Mouse (Mus musculus): ENCODE data around the gene Frg2f1. TPM values are rescaled to one million over a fixed set of nuclear protein-coding genes. Genes with fewer than 3 reads are reported as not detected.
"Not testable (repeated sequence)": the region's sequence is repeated elsewhere in the genome, so short reads cannot be mapped to it uniquely, and the experiment has no call there.

Gene Frg2f1
- polyA plus RNA-seq, 2 experiments = 0.53 to 1.1 TPM

- TF ChIP-seq EP300 (IDR thresholded peaks at IDR 0.05; ENCODE audit: low read depth) = no peak
- TF ChIP-seq CTCF (IDR thresholded peaks at IDR 0.05; ENCODE audit: low read depth) = no peak
- DNase-seq (ENCODE audit: low read depth in 3 of 3, low spot score in 3 of 3) (no peak), ATAC-seq (ENCODE audit: insufficient read depth) (peak; percentile 65)
- Histone ChIP-seq H3K4me1 (replicated peaks; ENCODE audit: control insufficient read depth in 2 of 2, insufficient read depth in 2 of 2, low read length in 1 of 2) (peaks cover 8 to 9% of the 10 kb centered on the region in 2 experiments), H3K4me2 (ENCODE audit: low read depth) (peak overlapping the region; percentile 78), H3K9ac (replicated peaks) (peak overlapping the region; percentile 78), H3K4me3 (ENCODE audit: insufficient read depth in 1 of 2, low read depth in 2 of 2, low read length in 2 of 2) (peak overlapping the region; percentile 76), H3K36me3 (replicated peaks; ENCODE audit: control insufficient read depth, insufficient read depth, low read depth) (no peaks in the 10 kb centered on the region), H3K27ac (peak overlapping the region; percentile 27; the same call in 1 of the 2 replicates), H3K9me3 (ENCODE audit: control insufficient read depth, low read length) (no peaks in the 10 kb centered on the region), H3K27me3 (ENCODE audit: control insufficient read depth, insufficient read depth, low read length) (no peaks in the 10 kb centered on the region)
- 0% methylated on average over 56 of the region's 76 CpGs for WGBS (ENCODE audit: insufficient replicate concordance)
These were observed 655 bp upstream of the Frg2f1 start for GRCm38 (mm10) chr4:119539836-119540532.

- WGBS (ENCODE audit: insufficient replicate concordance) = 69% methylated on average over 4 of the region's 4 CpGs
These were observed 1.9 kb downstream of the Frg2f1 start for GRCm38 (mm10) chr4:119537436-119537835.

DNA sequence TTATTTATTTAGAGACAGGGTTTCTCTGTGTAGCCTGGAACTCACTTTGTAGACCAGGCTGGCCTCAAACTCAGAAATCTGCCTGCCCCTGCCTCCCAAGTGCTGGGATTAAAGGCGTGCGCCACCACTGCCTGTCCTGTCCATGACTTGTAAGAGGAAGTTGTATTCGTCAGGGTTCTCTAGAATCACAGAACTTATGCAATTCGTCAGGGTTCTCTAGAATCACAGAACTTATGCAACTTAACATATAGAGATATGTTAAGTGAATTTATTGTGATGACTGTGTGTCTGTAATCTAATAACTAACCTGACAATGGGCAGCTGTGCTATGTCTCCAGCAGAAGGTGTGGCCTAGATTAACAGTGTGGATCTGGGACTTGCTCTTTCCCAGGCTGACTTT, 2.7 kb downstream of the Frg2f1 start, which contains the start of gene Foxj3:
Gene Foxj3, plus strand, starts transcription at position 390 of the 400 bp plus-strand sequence.
- not testable (repeated sequence) for H3K9me3 ChIP-seq (ENCODE audit: control insufficient read depth, low read length); H3K4me1 ChIP-seq (replicated peaks; ENCODE audit: control insufficient read depth in 2 of 2, insufficient read depth in 2 of 2, low read length in 1 of 2); H3K4me2 ChIP-seq (ENCODE audit: low read depth); ATAC-seq (ENCODE audit: insufficient read depth); H3K36me3 ChIP-seq (replicated peaks; ENCODE audit: control insufficient read depth, insufficient read depth, low read depth); H3K4me3 ChIP-seq (ENCODE audit: insufficient read depth in 1 of 2, low read depth in 2 of 2, low read length in 2 of 2); DNase-seq (ENCODE audit: low read depth in 3 of 3, low spot score in 3 of 3); H3K9ac ChIP-seq (replicated peaks); H3K27me3 ChIP-seq (ENCODE audit: control insufficient read depth, insufficient read depth, low read length); H3K27ac ChIP-seq
- WGBS (ENCODE audit: insufficient replicate concordance) = 49% methylated on average over 4 of the region's 4 CpGs

More at GRCm38 (mm10) chr4:119537436-119537835, 1.9 kb downstream of the Frg2f1 start:
- no peak overlapping the region for H3K4me3 ChIP-seq (ENCODE audit: insufficient read depth in 1 of 2, low read depth in 2 of 2, low read length in 2 of 2)
- no peak for TF ChIP-seq CTCF (IDR thresholded peaks at IDR 0.05; ENCODE audit: low read depth)
- TF ChIP-seq EP300 (IDR thresholded peaks at IDR 0.05; ENCODE audit: low read depth) = no peak
- no peaks in the 10 kb centered on the region for H3K27me3 ChIP-seq (ENCODE audit: control insufficient read depth, insufficient read depth, low read length)
- no peaks in the 10 kb centered on the region for H3K36me3 ChIP-seq (replicated peaks; ENCODE audit: control insufficient read depth, insufficient read depth, low read depth)
- H3K9me3 ChIP-seq (ENCODE audit: control insufficient read depth, low read length) = no peaks in the 10 kb centered on the region
- no peak for DNase-seq (ENCODE audit: low read depth in 3 of 3, low spot score in 3 of 3)
- H3K4me2 ChIP-seq (ENCODE audit: low read depth) = no peak overlapping the region
- H3K9ac ChIP-seq (replicated peaks) = no peak overlapping the region
- peaks cover 8 to 9% of the 10 kb centered on the region in 2 experiments for H3K4me1 ChIP-seq (replicated peaks; ENCODE audit: control insufficient read depth in 2 of 2, insufficient read depth in 2 of 2, low read length in 1 of 2)
- ATAC-seq (ENCODE audit: insufficient read depth) = no peak
- no peak overlapping the region for H3K27ac ChIP-seq

- Histone ChIP-seq H3K27ac (no peak overlapping the region), H3K9me3 (ENCODE audit: control insufficient read depth, low read length) (no peaks in the 10 kb centered on the region), H3K36me3 (replicated peaks; ENCODE audit: control insufficient read depth, insufficient read depth, low read depth) (no peaks in the 10 kb centered on the region), H3K4me3 (ENCODE audit: insufficient read depth in 1 of 2, low read depth in 2 of 2, low read length in 2 of 2) (no peak overlapping the region), H3K4me1 (replicated peaks; ENCODE audit: control insufficient read depth in 2 of 2, insufficient read depth in 2 of 2, low read length in 1 of 2) (peaks cover 0 to 5% of the 10 kb centered on the region in 2 experiments; a peak in 3 of 4 replicates), H3K27me3 (ENCODE audit: control insufficient read depth, insufficient read depth, low read length) (no peaks in the 10 kb centered on the region), H3K9ac (replicated peaks) (no peak overlapping the region), H3K4me2 (ENCODE audit: low read depth) (no peak overlapping the region)
- DNase-seq (ENCODE audit: low read depth in 3 of 3, low spot score in 3 of 3) (no peak), ATAC-seq (ENCODE audit: insufficient read depth) (no peak)
- 55% methylated on average over 4 of the region's 4 CpGs for WGBS (ENCODE audit: insufficient replicate concordance)
- TF ChIP-seq CTCF (IDR thresholded peaks at IDR 0.05; ENCODE audit: low read depth) = no peak
- no peak for TF ChIP-seq EP300 (IDR thresholded peaks at IDR 0.05; ENCODE audit: low read depth)
These were observed 4.2 kb downstream of the Frg2f1 start for GRCm38 (mm10) chr4:119535103-119535502.

- H3K4me2 ChIP-seq (ENCODE audit: low read depth) = no peak overlapping the region
- TF ChIP-seq CTCF (IDR thresholded peaks at IDR 0.05; ENCODE audit: low read depth) (peak; percentile 27; the same call in 1 of the 2 replicates), EP300 (IDR thresholded peaks at IDR 0.05; ENCODE audit: low read depth) (no peak)
- ATAC-seq (ENCODE audit: insufficient read depth) (no peak), DNase-seq (ENCODE audit: low read depth in 3 of 3, low spot score in 3 of 3) (no peak)
- WGBS (ENCODE audit: insufficient replicate concordance) = 49% methylated on average over 2 of the region's 2 CpGs
- no peak overlapping the region for H3K27ac ChIP-seq
- no peaks in the 10 kb centered on the region for H3K36me3 ChIP-seq (replicated peaks; ENCODE audit: control insufficient read depth, insufficient read depth, low read depth)
- H3K9ac ChIP-seq (replicated peaks) = no peak overlapping the region
- H3K4me1 ChIP-seq (replicated peaks; ENCODE audit: control insufficient read depth in 2 of 2, insufficient read depth in 2 of 2, low read length in 1 of 2) = no peaks in the 10 kb centered on the region
- no peaks in the 10 kb centered on the region for H3K9me3 ChIP-seq (ENCODE audit: control insufficient read depth, low read length)
- no peaks in the 10 kb centered on the region for H3K27me3 ChIP-seq (ENCODE audit: control insufficient read depth, insufficient read depth, low read length)
- no peak overlapping the region for H3K4me3 ChIP-seq (ENCODE audit: insufficient read depth in 1 of 2, low read depth in 2 of 2, low read length in 2 of 2)
These were observed 7.5 kb downstream of the Frg2f1 start for GRCm38 (mm10) chr4:119531813-119532212.

Data from liver, embryonic 14.5 days (tissue).